Mouse (Mus musculus) E14TG2a.4 (cell line): ENCODE measurements at regions not wholly inside any gene's neighbourhood (a gene's known extent, or its start where the extent isn't known, plus 50 kb on each side); places are given as distances from the start of the nearest gene placed in this dataset.

Source experiments
- CTCF ChIP-seq: conservative IDR thresholded peaks from 2 replicates; pipeline ENCODE4 v1.5.1; 2014; ENCODE audit warnings: low read length
- POU5F1 ChIP-seq: IDR thresholded peaks from 2 replicates; pipeline ENCODE4 v1.6.1; 2014; ENCODE audit warnings: low read length, borderline replicate concordance

GRCm38 (mm10) chr10:96738606-96739005 is 121.8 kb downstream of the Btg1 start:
- TF ChIP-seq CTCF (no peak), POU5F1 (no peak)
